Mouse (Mus musculus): ENCODE data around the gene Pitpnc1.

Pitpnc1 gene

GRCm38 (mm10) chr11:107251460-107251859 is 219.0 kb downstream of the Pitpnc1 start:
- in situ Hi-C loops (cut with MboI; ENCODE audit: low sequenced_read_pairs), result no loop called here

DNA sequence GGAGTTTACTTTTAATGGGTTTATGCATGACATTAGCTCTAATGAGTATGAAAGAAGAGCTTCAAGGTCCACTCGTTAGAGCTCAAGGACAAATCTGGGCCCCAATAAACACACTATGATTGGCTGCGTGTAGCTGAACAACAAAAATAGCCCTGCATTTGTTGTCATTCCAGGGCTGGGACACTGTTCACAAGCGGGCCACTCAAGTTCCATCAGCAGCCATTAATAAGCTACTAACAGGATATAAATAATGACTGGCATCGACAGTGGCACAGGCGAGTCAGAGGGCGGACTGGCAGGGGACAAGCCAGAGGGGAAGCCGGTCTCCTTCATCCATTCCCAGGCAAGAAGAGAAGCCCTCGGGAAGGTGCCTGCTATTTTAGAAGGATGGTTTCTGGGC is 219.6 kb downstream of the Pitpnc1 start:
- in situ Hi-C loops (cut with MboI; ENCODE audit: low sequenced_read_pairs), result no loop called here

DNA sequence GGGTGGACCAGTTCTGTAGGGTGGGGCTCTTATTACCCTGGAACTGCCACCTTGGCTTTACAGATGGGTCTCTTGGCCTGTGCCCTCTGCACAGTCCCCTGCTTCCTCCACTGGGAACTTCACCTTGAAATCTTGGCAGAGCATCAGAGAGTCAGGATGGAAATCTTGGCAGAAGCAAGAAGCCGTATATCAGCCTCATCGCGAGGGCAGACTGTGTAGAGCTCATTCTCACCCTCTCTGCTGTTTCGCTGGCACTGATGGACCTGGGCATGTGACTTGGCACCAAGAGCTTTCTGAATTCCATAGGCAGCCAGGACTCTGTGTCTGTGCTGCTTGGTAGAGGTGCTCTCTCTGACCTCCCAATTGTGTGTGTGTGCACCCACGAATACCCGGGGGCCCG is 221.7 kb downstream of the Pitpnc1 start:
- in situ Hi-C loops (cut with MboI; ENCODE audit: low sequenced_read_pairs), result no loop called here

DNA sequence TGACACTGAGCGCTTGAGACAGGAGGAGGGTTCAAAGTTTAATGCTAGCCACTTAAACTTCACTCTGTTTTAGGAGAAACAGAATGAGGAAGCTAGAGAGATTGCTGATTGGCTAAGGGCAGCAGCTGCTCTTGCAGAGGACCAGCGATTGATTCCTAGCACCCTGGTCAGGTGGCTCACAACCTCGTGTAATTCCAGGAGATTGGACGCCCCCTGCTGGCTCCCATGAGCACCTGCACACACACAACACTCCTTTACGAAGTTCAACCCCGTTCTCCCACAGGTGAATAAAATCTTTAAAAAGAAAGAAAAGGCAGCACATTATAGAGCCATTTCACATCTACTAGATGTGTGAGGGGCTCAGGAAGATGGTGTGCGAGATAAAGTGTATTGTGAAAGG is 224.8 kb downstream of the Pitpnc1 start:
- in situ Hi-C loops (cut with MboI; ENCODE audit: low sequenced_read_pairs), result no loop called here

GRCm38 (mm10) chr11:107243126-107243525 is 227.4 kb downstream of the Pitpnc1 start:
- in situ Hi-C loops (cut with MboI; ENCODE audit: low sequenced_read_pairs), result no loop called here

DNA sequence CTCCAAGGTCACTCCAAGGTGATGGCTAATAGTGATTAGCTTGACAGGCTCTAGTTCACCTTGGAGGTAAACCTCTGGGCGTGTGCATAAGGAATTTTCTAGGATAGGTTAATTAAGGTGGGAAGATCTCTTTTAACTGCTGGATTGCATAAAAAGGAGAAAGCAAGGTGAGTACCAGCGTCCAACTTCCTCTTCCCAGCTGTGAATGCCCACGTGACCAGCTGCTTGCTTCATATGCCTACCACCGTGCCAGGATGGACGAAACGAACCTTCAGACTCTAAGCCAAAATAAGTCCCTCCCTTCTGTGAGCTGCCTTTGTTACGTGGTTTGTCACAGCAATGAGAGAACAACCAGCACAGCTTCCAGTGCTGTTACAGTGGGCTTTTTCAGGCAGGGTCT is 228.8 kb downstream of the Pitpnc1 start:
- in situ Hi-C loops (cut with MboI; ENCODE audit: low sequenced_read_pairs), result no loop called here

- in situ Hi-C loops (cut with MboI; ENCODE audit: low sequenced_read_pairs), result no loop called here
Observed at GRCm38 (mm10) chr11:107238506-107238905, 232.0 kb downstream of the Pitpnc1 start.

DNA sequence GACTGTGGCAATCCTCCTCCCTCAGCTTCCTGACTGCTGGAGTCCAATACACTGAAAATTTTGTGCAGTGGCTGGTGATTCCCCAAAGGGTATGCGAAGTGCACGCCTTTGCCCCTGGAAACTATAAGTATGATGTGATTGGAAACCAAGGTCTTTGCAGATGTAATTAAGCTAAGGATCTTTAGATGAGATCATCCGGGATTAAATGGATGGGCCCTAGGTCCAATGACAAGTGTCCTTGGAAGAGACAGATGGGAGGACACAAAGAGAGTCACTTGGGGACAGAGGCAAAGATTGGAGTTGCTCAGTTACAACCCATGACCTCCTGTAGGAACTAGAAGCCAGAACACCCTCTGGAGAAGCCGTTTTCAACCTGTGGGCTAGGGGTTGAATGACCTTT is 233.0 kb downstream of the Pitpnc1 start:
- in situ Hi-C loops (cut with MboI; ENCODE audit: low sequenced_read_pairs), result no loop called here

DNA sequence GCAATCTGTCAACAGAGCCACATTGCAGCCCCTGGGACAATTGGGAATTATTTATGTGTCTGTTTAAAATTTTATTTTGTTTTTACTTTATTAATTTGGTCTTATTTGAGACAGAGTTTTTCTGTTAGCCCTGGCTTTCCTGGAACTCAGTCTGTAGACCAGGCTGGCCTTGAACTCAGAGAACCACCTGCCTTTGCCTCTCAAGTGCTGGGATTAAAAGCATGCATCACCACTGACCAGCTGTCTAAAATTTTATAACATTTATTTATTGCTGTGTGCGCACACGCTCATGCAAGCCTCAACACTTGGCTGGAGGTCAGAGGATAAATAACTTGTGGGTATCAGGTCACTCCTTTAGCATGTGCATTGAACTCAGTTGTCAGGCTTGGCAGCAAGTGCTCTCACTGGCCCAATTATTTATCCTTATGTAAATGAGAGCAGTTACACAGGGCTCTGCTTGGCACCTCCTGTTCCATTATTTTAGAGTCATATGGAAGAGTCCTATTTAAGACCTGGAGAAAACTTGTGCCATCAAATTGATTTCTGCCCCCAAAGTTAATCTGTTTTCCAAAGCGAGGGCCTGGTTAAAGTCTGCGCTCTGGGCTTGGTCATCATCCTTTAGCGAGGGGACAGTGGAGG is 237.1 kb downstream of the Pitpnc1 start:
- in situ Hi-C loops (cut with MboI; ENCODE audit: low sequenced_read_pairs), result no loop called here

- in situ Hi-C loops (cut with MboI; ENCODE audit: low sequenced_read_pairs), result no loop called here
Observed at GRCm38 (mm10) chr11:107230128-107230527, 240.4 kb downstream of the Pitpnc1 start.

DNA sequence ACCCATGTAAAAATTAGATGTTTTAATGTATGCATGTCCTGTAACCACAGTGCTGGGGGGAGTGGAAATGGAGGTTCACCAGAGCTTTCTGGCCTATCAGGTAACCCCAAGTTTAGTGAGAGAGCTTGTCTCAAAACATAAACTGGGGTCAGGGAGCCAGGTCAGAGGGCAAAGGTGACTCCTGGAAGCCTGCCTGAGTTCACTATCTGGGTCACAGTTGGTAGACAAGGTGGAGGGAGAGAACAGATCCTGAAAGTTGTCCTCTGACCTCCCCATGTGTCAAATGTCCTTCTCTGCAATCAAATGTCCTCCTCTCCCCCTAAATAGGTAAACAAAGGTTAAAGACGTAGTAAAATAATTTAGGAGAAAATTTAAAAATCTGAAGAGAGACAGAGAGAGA is 244.1 kb downstream of the Pitpnc1 start:
- in situ Hi-C loops (cut with MboI; ENCODE audit: low sequenced_read_pairs), result no loop called here

- in situ Hi-C loops (cut with MboI; ENCODE audit: low sequenced_read_pairs), result no loop called here
Observed at GRCm38 (mm10) chr11:107226013-107226412, 244.5 kb downstream of the Pitpnc1 start.

- in situ Hi-C loops (cut with MboI; ENCODE audit: low sequenced_read_pairs), result no loop called here
Observed at GRCm38 (mm10) chr11:107225301-107225700, 245.2 kb downstream of the Pitpnc1 start.

- in situ Hi-C loops (cut with MboI; ENCODE audit: low sequenced_read_pairs), result no loop called here
Observed at GRCm38 (mm10) chr11:107223667-107224214, 246.8 kb downstream of the Pitpnc1 start.

DNA sequence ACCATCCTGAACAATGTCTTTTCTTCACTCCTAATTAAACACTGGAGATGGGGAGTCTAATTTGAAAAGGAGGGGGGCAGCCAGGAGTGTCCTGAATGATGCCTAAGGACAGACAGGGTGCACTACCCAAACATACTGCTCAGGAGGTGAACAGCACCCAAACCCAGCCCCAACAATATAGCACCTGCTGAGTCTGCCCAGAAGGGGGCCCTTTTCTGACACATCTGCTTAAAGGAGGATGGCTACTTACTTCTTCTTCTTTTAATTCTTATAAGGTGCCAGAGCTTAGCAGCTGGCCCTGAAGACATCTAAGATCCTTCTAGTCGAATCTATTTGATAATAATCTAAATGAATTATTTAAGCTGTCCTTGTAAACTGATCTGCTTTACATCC is 247.3 kb downstream of the Pitpnc1 start:
- in situ Hi-C loops (cut with MboI; ENCODE audit: low sequenced_read_pairs), result no loop called here

DNA sequence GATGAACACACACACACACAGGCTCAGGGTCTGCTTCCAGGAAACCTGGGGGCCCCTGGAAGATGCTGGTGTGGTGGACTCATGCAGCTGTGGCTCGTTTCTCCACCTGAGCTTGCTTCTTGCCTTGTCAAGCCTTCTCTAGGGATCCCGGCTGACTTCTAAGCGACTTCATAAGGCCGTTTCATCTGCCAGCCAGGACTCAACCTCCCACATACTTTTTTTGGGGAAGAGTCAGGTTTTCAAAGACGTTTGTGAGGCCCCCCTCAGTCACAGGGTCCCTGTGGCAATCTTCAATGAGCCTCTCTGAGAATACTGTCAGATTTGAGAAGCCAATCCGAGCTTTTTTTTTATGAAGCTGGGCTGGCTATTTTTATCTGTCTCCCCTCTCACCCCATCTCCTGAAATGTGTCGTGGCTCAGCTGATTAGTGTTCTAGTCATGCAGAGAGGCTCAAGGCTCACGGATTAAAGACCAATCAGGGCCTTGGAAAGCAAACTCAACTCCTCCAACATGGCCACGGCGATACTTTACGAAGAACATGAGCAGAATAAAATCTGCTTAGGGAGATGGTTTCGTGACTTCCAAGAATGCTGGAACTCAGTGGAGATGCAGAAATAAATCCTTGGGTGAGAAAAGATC is 247.8 kb downstream of the Pitpnc1 start:
- in situ Hi-C loops (cut with MboI; ENCODE audit: low sequenced_read_pairs), result no loop called here

DNA sequence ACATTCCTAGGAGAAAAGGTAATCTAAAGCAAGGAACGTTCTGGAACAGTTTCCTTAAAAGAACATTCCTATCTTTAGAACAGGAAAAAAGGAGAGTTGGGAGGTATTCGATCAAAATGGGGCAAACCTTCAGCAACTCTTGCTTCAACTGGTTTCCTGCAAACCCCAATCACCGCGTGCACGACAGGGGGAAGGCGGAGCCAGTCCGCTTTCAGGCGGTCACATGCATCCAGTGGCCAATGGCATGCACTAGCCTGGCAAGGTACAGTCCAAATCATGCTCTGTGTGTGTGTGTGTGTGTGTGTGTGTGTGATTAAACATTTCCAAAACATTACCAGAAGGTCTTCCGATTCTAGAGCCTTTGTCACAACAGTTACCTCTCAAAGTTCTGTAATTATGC is 255.4 kb downstream of the Pitpnc1 start:
- in situ Hi-C loops (cut with MboI; ENCODE audit: low sequenced_read_pairs), result loop anchor here (10.0 kb wide), 1 partner anchor 260 kb away; the partner anchor contains the start of genes Pitpnc1 and Psmd12

DNA sequence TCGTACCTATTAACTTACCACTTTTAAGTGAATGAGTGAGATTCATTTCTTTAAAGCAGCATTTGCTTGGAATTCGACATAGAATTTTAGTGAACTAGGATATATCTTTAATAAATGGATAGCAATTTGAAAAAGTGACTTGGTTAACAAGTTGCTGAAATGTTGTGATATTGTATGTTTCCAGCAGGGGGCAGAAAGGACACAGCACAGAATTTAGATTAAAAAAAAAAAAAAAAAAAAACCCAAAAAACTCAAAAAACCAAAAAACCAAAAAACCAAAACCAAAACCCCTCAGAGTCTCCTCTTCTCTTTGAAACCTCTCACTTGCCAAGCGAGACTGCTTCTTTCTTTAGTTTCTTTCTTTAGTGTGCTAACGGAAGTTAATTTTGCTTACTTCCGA is 256.8 kb downstream of the Pitpnc1 start:
- in situ Hi-C loops (cut with MboI; ENCODE audit: low sequenced_read_pairs), result loop anchor here (10.0 kb wide), 1 partner anchor 261 kb away; the partner anchor contains the start of genes Pitpnc1 and Psmd12

GRCm38 (mm10) chr11:107209818-107210217 is 260.7 kb downstream of the Pitpnc1 start:
- in situ Hi-C loops (cut with MboI; ENCODE audit: low sequenced_read_pairs), result loop anchor here (10.0 kb wide), 1 partner anchor 265 kb away; the partner anchor contains the start of genes Pitpnc1 and Psmd12

- in situ Hi-C loops (cut with MboI; ENCODE audit: low sequenced_read_pairs), result no loop called here
Observed at GRCm38 (mm10) chr11:107201773-107202172, 268.7 kb downstream of the Pitpnc1 start.

DNA sequence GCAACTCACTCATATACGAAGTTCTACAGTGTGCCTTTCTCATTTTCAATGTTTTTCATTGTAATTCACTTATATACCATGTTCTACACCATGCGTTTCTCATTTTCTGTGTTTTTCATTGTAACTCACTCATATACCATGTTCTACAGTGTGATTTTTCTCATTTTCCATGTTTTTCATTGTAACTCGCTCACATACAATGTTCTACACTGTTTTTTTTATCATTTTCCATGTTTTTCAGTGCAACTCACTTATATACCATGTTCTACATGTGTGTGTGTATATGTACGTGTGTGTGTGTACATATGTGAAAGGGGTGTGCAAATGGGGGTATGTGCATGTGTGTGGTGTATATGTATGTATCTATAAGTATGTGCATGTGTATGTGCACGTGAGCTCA is 271.2 kb downstream of the Pitpnc1 start:
- in situ Hi-C loops (cut with MboI; ENCODE audit: low sequenced_read_pairs), result no loop called here

DNA sequence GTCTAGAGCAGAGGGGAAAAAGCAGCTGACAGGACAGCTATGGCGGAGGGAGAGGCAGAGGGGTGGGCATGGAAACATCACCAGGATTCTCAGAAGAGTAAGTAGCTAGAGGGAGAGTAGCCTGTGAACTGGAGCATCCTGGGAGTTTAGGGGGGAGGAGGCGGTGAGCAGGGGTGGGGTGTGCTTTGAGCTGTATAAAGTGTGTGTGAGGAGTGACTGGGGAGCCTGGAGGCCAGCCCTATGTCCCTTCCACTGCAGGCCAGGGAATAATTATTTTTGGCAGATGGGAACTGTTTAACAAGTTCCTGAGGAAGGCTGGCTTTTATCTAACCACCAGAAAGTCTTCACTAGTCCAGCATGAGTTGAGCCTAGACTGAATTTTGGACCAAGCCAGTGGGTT is 275.2 kb downstream of the Pitpnc1 start:
- in situ Hi-C loops (cut with MboI; ENCODE audit: low sequenced_read_pairs), result no loop called here

Data from CH12F3 (cell line).